Mouse (Mus musculus): ENCODE measurements at regions not wholly inside any gene's neighbourhood (a gene's known extent, or its start where the extent isn't known, plus 50 kb on each side); places are given as distances from the start of the nearest gene placed in this dataset.

DNA sequence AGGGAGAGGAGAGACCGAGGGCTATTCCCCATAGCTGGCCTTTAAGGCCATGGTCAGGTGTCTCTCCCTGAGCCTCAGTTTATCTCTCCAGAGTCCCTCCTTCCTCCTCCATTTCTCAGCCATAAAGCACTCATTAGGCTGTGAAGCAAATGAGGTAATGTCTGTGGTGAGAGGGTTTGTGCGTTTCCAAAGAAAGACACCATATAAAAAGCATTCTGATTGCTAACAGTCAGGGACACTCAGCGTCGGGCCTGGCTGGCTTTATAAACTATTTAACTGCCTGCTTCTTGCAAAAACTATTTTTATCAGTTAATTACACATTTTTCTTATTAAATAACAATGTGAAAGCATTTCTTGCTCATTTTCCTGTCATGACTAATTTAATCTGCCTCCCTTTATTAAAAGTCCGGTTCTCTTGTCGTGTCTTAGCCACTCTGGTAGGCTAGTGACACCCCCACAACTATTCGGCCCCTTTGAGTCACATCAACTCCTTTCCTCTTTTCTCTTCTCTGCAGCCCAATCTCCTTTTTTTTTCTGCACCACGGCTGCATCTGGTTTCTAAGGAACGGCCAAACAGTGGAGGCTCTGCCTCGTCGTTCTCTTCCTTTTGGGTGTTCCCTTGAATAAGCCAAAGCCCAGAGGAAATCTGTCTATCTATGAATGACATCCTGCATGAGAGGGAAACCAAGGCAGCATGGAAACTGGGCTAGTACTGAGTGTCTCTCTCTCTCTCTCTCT, 114.6 kb upstream of the Lmo4 start:
- H3K9ac ChIP-seq (ENCODE audit: low read length): no peak overlapping the region
- no peaks in the 10 kb centered on the region for H3K27me3 ChIP-seq (ENCODE audit: control insufficient read depth, insufficient read depth, low read length)
- H3K4me2 ChIP-seq (ENCODE audit: low read length): no peak overlapping the region
- no peaks in the 10 kb centered on the region for H3K36me3 ChIP-seq (ENCODE audit: control insufficient read depth, insufficient read depth, low read length)
- 65% methylated on average over 11 of the region's 11 CpGs for WGBS
- no peak overlapping the region for H3K4me3 ChIP-seq (ENCODE audit: control insufficient read depth in 1 of 2, insufficient read depth in 1 of 2, low read depth in 1 of 2, low read length in 2 of 2)
- H3K4me1 ChIP-seq (ENCODE audit: control insufficient read depth in 2 of 2, insufficient read depth in 2 of 2, low read length in 2 of 2): no peaks in the 10 kb centered on the region; a peak in 1 of 4 replicates
- H3K9me3 ChIP-seq (ENCODE audit: control insufficient read depth, low read length): no peaks in the 10 kb centered on the region
- no peak overlapping the region for H3K27ac ChIP-seq (replicated peaks in 1 of 2; ENCODE audit: control insufficient read depth in 1 of 2, insufficient read depth in 1 of 2, low read depth in 2 of 2, low read length in 2 of 2)
- ATAC-seq (ENCODE audit: insufficient number of reproducible peaks, insufficient read depth, low FRiP score, low read depth): no peak

DNA sequence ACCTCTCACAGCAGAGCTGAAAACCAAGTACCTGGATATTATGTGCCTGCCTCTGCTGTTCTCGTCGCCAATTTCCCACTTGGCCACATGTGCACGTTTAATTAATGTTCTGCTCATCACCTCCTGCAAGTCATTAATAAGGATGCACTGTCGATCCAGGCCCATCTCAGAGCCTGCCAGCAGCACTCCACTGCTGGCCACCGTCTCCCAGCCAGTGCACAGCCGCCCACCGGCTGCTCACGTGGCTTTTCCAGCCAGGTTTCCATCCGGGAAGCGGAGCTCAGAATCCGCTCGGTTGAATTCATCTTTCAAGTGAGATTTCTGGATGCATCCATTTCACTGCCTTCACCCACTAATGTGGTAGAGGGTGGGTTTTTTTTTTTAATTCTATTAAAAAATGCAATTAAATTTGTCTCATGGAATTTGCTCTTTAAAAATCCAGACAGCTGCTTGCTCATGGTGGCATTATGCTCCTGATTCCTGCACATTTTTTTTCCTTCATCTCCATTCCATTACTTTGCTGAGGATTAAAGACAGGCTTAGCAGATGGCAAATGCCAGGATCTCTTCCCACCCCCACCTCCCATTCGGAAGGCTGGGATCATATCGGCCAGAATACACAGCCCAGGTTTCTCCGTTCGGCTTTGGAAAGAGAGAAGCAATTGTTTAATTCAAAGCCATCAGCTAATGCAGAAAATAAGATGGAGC, 113.9 kb upstream of the Lmo4 start:
- H3K27me3 ChIP-seq (ENCODE audit: control insufficient read depth, insufficient read depth, low read length): no peaks in the 10 kb centered on the region

DNA sequence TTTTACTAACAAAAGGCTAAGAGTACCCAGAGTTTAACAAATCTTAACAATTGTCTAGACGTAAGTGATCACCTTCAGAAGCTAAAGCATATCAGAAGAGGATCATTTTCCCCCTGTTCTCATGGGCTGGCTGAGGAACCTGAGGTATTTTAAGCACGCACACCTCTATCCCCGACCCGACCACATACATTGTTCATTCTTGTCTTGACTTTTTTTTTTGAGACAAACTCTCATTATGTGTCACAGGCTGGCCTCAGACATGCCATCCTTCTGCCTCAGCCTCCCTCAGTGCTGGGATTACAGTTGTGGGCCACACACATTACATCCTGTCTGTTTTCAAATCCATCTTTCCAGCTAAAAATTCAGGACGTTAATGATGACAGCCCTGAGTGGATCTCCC, 105.7 kb upstream of the Lmo4 start:
- Histone ChIP-seq H3K36me3 (ENCODE audit: control insufficient read depth, insufficient read depth, low read length) (no peaks in the 10 kb centered on the region), H3K4me3 (ENCODE audit: control insufficient read depth in 1 of 2, insufficient read depth in 1 of 2, low read depth in 1 of 2, low read length in 2 of 2) (no peak overlapping the region), H3K4me2 (ENCODE audit: low read length) (no peak overlapping the region), H3K9me3 (ENCODE audit: control insufficient read depth, low read length) (no peaks in the 10 kb centered on the region), H3K27ac (replicated peaks in 1 of 2; ENCODE audit: control insufficient read depth in 1 of 2, insufficient read depth in 1 of 2, low read depth in 2 of 2, low read length in 2 of 2) (no peak overlapping the region), H3K4me1 (ENCODE audit: control insufficient read depth in 2 of 2, insufficient read depth in 2 of 2, low read length in 2 of 2) (no peaks in the 10 kb centered on the region), H3K9ac (ENCODE audit: low read length) (no peak overlapping the region), H3K27me3 (ENCODE audit: control insufficient read depth, insufficient read depth, low read length) (no peaks in the 10 kb centered on the region)
- no peak for ATAC-seq (ENCODE audit: insufficient number of reproducible peaks, insufficient read depth, low FRiP score, low read depth)
- WGBS: 69% methylated on average over 5 of the region's 5 CpGs

More for the DNA sequence above, 113.9 kb upstream of the Lmo4 start:
- Histone ChIP-seq H3K4me3 (ENCODE audit: control insufficient read depth in 1 of 2, insufficient read depth in 1 of 2, low read depth in 1 of 2, low read length in 2 of 2) (no peak overlapping the region), H3K9ac (ENCODE audit: low read length) (no peak overlapping the region), H3K27ac (replicated peaks in 1 of 2; ENCODE audit: control insufficient read depth in 1 of 2, insufficient read depth in 1 of 2, low read depth in 2 of 2, low read length in 2 of 2) (no peak overlapping the region), H3K4me2 (ENCODE audit: low read length) (no peak overlapping the region), H3K9me3 (ENCODE audit: control insufficient read depth, low read length) (no peaks in the 10 kb centered on the region), H3K36me3 (ENCODE audit: control insufficient read depth, insufficient read depth, low read length) (no peaks in the 10 kb centered on the region), H3K4me1 (ENCODE audit: control insufficient read depth in 2 of 2, insufficient read depth in 2 of 2, low read length in 2 of 2) (no peaks in the 10 kb centered on the region; a peak in 1 of 4 replicates)
- no peak for ATAC-seq (ENCODE audit: insufficient number of reproducible peaks, insufficient read depth, low FRiP score, low read depth)
- 72% methylated on average over 16 of the region's 16 CpGs for WGBS

DNA sequence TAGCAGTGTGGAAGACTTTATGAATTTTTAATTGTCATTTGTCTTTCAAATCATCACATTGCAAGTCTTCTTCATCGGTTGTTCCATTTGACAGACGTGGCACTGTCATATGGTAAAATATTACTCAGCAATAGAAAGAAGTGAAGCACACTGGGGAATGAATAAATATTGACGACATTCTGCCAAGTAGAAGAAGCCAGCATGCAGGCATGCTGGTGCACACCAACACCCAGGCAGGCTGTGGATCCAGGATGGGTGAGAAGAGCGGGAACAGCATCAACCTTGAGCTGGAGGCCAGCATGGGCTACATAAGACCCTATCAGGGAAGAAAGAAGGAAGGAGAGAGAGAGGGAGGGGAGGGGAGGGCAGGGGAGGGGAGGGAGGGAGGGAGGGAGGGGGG, 103.6 kb upstream of the Lmo4 start:
- 81% methylated on average over 4 of the region's 4 CpGs for WGBS

DNA sequence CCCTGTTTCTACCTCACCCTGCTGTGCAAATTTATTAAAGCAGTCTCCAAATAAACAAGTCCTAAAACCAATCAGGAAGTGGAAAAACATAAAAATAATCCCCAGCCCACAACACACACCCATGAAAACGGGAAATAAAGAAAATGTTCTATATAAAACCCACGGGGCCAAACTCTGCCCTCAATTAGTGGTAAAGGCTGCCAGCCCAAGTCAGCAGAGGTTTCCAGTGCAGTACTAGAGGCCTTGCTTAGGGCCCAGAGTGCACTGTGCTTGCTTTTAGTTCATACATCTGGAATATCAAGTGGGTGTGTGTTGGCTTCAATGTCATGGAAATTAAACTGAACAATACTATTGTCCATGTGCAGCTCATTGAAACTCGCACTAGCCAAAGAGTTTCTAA, 102.5 kb upstream of the Lmo4 start:
- no peak overlapping the region for H3K4me3 ChIP-seq (ENCODE audit: control insufficient read depth in 1 of 2, insufficient read depth in 1 of 2, low read depth in 1 of 2, low read length in 2 of 2)
- H3K36me3 ChIP-seq (ENCODE audit: control insufficient read depth, insufficient read depth, low read length): no peaks in the 10 kb centered on the region
- no peaks in the 10 kb centered on the region for H3K27me3 ChIP-seq (ENCODE audit: control insufficient read depth, insufficient read depth, low read length)
- WGBS: 84% methylated on average over 3 of the region's 3 CpGs
- H3K4me2 ChIP-seq (ENCODE audit: low read length): no peak overlapping the region
- no peak for ATAC-seq (ENCODE audit: insufficient number of reproducible peaks, insufficient read depth, low FRiP score, low read depth)
- no peak overlapping the region for H3K9ac ChIP-seq (ENCODE audit: low read length)
- no peaks in the 10 kb centered on the region for H3K4me1 ChIP-seq (ENCODE audit: control insufficient read depth in 2 of 2, insufficient read depth in 2 of 2, low read length in 2 of 2)
- no peak overlapping the region for H3K27ac ChIP-seq (replicated peaks in 1 of 2; ENCODE audit: control insufficient read depth in 1 of 2, insufficient read depth in 1 of 2, low read depth in 2 of 2, low read length in 2 of 2)
- no peaks in the 10 kb centered on the region for H3K9me3 ChIP-seq (ENCODE audit: control insufficient read depth, low read length)

More for the DNA sequence above, 103.6 kb upstream of the Lmo4 start:
- Histone ChIP-seq H3K9me3 (ENCODE audit: control insufficient read depth, low read length) (no peaks in the 10 kb centered on the region), H3K4me1 (ENCODE audit: control insufficient read depth in 2 of 2, insufficient read depth in 2 of 2, low read length in 2 of 2) (no peaks in the 10 kb centered on the region), H3K4me3 (ENCODE audit: control insufficient read depth in 1 of 2, insufficient read depth in 1 of 2, low read depth in 1 of 2, low read length in 2 of 2) (no peak overlapping the region), H3K9ac (ENCODE audit: low read length) (no peak overlapping the region), H3K4me2 (ENCODE audit: low read length) (no peak overlapping the region), H3K36me3 (ENCODE audit: control insufficient read depth, insufficient read depth, low read length) (no peaks in the 10 kb centered on the region), H3K27ac (replicated peaks in 1 of 2; ENCODE audit: control insufficient read depth in 1 of 2, insufficient read depth in 1 of 2, low read depth in 2 of 2, low read length in 2 of 2) (no peak overlapping the region), H3K27me3 (ENCODE audit: control insufficient read depth, insufficient read depth, low read length) (no peaks in the 10 kb centered on the region)
- ATAC-seq (ENCODE audit: insufficient number of reproducible peaks, insufficient read depth, low FRiP score, low read depth): no peak

DNA sequence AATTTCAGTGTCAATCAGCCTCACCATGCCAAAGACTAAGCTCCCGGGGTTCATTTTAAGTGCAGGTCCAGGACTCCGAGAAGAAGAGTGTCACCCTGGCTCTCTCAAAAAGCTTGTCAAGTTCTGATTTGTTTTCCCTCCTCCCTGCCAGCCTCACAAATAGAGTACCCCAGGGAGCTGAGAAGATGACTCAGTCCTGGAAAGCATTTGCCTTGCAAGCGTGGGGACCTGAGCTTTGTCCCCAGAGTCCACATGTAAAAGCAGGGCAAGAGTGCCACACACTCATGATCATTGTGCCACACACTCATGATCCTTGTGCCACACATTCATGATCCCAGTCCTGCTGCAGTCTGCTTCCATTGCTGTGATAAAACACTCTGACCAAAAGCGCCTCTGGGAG, 100.4 kb upstream of the Lmo4 start:
- WGBS: 55% methylated on average over 4 of the region's 4 CpGs
- ATAC-seq (ENCODE audit: insufficient number of reproducible peaks, insufficient read depth, low FRiP score, low read depth): no peak

DNA sequence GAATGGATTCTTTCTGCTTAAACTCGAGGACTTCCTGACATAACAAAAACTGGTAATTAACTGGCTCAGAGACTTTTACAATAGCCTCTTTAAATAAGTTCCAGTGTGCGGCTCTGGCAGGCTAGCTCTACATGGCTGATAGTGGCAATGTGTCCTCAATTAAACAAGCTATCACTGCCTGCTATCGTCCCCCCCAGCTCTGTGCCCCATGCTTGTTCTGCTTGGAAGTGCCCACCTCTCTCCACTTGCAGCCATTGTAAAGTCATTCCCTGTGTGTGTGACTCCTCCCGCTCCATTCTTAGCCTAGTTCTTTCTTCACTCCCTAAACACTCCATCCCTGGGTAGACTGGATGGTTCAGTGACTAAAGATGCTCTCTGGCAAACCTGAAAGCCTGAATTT, 99.9 kb upstream of the Lmo4 start:
- Histone ChIP-seq H3K9ac (ENCODE audit: low read length) (no peak overlapping the region), H3K27ac (replicated peaks in 1 of 2; ENCODE audit: control insufficient read depth in 1 of 2, insufficient read depth in 1 of 2, low read depth in 2 of 2, low read length in 2 of 2) (no peak overlapping the region), H3K9me3 (ENCODE audit: control insufficient read depth, low read length) (no peaks in the 10 kb centered on the region), H3K4me2 (ENCODE audit: low read length) (no peak overlapping the region), H3K36me3 (ENCODE audit: control insufficient read depth, insufficient read depth, low read length) (no peaks in the 10 kb centered on the region), H3K4me3 (ENCODE audit: control insufficient read depth in 1 of 2, insufficient read depth in 1 of 2, low read depth in 1 of 2, low read length in 2 of 2) (no peak overlapping the region), H3K4me1 (ENCODE audit: control insufficient read depth in 2 of 2, insufficient read depth in 2 of 2, low read length in 2 of 2) (no peaks in the 10 kb centered on the region), H3K27me3 (ENCODE audit: control insufficient read depth, insufficient read depth, low read length) (no peaks in the 10 kb centered on the region)
- no peak for ATAC-seq (ENCODE audit: insufficient number of reproducible peaks, insufficient read depth, low FRiP score, low read depth)
- WGBS: 61% methylated on average over 4 of the region's 4 CpGs

More for the DNA sequence above, 100.4 kb upstream of the Lmo4 start:
- Histone ChIP-seq H3K4me3 (ENCODE audit: control insufficient read depth in 1 of 2, insufficient read depth in 1 of 2, low read depth in 1 of 2, low read length in 2 of 2) (no peak overlapping the region), H3K27me3 (ENCODE audit: control insufficient read depth, insufficient read depth, low read length) (no peaks in the 10 kb centered on the region), H3K4me1 (ENCODE audit: control insufficient read depth in 2 of 2, insufficient read depth in 2 of 2, low read length in 2 of 2) (no peaks in the 10 kb centered on the region), H3K4me2 (ENCODE audit: low read length) (no peak overlapping the region), H3K27ac (replicated peaks in 1 of 2; ENCODE audit: control insufficient read depth in 1 of 2, insufficient read depth in 1 of 2, low read depth in 2 of 2, low read length in 2 of 2) (no peak overlapping the region), H3K9ac (ENCODE audit: low read length) (no peak overlapping the region), H3K9me3 (ENCODE audit: control insufficient read depth, low read length) (no peaks in the 10 kb centered on the region), H3K36me3 (ENCODE audit: control insufficient read depth, insufficient read depth, low read length) (no peaks in the 10 kb centered on the region)
